Mouse (Mus musculus): ENCODE data around the gene Itpk1. TPM values are rescaled to one million over a fixed set of nuclear protein-coding genes. Genes with fewer than 3 reads are reported as not detected.
A peak's percentile ranks its signal among the peaks of the same experiment; 100 is the strongest.

The Itpk1 gene
- polyA plus RNA-seq, 1 experiment, result 324 TPM

DNA sequence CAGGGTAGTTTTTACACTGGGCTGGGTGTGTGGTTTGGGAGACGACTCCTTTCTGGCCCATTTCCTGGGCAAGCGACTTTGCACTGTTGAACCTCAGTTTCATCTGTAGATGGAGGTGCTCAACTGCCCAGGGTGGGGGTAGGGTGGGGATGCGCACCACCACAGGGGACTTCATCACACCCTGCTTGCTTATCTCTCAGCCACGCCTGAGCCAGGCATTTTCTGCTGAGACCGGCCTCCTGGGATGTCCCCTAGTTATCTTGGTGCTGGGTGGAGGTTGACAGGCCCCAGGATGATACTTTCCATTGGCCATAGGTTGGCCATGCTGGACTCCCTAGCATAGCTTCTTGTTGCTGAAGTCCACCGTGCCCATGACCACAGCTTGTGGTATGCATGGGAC lies 139.6 kb downstream of the Itpk1 start:
- Histone ChIP-seq H3K27me3 (ENCODE audit: control insufficient read depth, insufficient read depth, low read length) (no peaks in the 10 kb centered on the region), H3K4me3 (ENCODE audit: low read depth, low read length) (peak overlapping the region; percentile 27), H3K27ac (ENCODE audit: insufficient read depth, low read depth, low read length) (peak overlapping the region; percentile 91), H3K36me3 (ENCODE audit: control insufficient read depth, insufficient read depth, low read length) (peaks cover 17% of the 10 kb centered on the region), H3K4me1 (ENCODE audit: control insufficient read depth, insufficient read depth, insufficient read length, low read length) (peaks cover 19% of the 10 kb centered on the region)
- WGBS, result 32% methylated on average over 6 of the region's 6 CpGs
- TF ChIP-seq CTCF (IDR thresholded peaks at IDR 0.05; ENCODE audit: extremely low read depth, insufficient read length, insufficient replicate concordance, low read depth, low read length) (no peak), POLR2A (IDR thresholded peaks at IDR 0.05; ENCODE audit: low read depth, low read length) (no peak)

DNA sequence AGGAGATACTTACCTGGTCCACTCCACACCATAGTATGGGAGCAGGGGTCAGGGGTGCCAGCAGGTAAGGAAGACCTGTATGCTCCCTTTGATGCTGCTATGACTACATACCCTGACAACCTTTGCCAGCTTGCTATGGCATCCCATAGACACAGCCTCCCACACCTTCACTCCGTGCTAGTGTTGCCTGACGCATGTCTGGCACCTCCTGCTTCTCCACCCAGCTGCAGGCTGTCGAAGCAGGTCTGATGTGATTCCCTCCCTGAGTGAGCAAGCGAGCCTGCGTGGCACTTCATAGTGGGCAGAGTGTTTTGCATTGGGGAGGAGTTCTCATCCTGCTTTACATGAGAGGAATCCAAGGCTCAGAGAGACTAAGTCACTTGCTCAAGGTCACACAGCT lies 147.4 kb downstream of the Itpk1 start:
- TF ChIP-seq POLR2A (IDR thresholded peaks at IDR 0.05; ENCODE audit: low read depth, low read length), result no peak
- Histone ChIP-seq H3K27ac (ENCODE audit: insufficient read depth, low read depth, low read length) (no peak overlapping the region), H3K27me3 (ENCODE audit: control insufficient read depth, insufficient read depth, low read length) (peaks cover 13% of the 10 kb centered on the region), H3K4me3 (ENCODE audit: low read depth, low read length) (no peak overlapping the region), H3K4me1 (ENCODE audit: control insufficient read depth, insufficient read depth, insufficient read length, low read length) (peaks cover 2% of the 10 kb centered on the region), H3K36me3 (ENCODE audit: control insufficient read depth, insufficient read depth, low read length) (no peaks in the 10 kb centered on the region)
- 80% methylated on average over 5 of the region's 5 CpGs for WGBS

DNA sequence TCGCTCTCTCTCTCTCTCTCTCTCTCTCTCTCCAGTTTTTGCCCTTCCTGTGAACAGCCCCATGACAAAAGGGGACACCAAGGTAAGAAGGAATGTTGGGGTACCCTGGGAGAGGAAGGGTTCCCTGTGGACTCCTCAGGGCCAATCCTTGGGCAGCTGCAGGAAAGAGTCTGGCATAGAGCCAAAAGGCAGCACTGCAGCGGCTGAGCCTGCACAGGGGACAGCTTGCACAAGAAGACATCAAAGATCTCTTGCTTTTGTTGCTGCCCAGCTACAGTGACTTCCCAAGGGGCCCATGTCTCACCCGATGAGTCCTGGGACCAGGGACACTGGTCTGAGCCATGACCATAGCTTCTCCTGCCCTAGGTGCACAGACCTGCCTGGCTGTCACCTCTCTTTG lies 148.9 kb downstream of the Itpk1 start:
- no peak overlapping the region for H3K27ac ChIP-seq (ENCODE audit: insufficient read depth, low read depth, low read length)
- TF ChIP-seq POLR2A (IDR thresholded peaks at IDR 0.05; ENCODE audit: low read depth, low read length) (no peak), CTCF (IDR thresholded peaks at IDR 0.05; ENCODE audit: extremely low read depth, insufficient read length, insufficient replicate concordance, low read depth, low read length) (no peak)
- WGBS, result 54% methylated on average over 3 of the region's 3 CpGs
- peaks cover 13% of the 10 kb centered on the region for H3K27me3 ChIP-seq (ENCODE audit: control insufficient read depth, insufficient read depth, low read length)
- peaks cover 2% of the 10 kb centered on the region for H3K4me1 ChIP-seq (ENCODE audit: control insufficient read depth, insufficient read depth, insufficient read length, low read length)
- H3K36me3 ChIP-seq (ENCODE audit: control insufficient read depth, insufficient read depth, low read length), result no peaks in the 10 kb centered on the region
- H3K4me3 ChIP-seq (ENCODE audit: low read depth, low read length), result no peak overlapping the region

DNA sequence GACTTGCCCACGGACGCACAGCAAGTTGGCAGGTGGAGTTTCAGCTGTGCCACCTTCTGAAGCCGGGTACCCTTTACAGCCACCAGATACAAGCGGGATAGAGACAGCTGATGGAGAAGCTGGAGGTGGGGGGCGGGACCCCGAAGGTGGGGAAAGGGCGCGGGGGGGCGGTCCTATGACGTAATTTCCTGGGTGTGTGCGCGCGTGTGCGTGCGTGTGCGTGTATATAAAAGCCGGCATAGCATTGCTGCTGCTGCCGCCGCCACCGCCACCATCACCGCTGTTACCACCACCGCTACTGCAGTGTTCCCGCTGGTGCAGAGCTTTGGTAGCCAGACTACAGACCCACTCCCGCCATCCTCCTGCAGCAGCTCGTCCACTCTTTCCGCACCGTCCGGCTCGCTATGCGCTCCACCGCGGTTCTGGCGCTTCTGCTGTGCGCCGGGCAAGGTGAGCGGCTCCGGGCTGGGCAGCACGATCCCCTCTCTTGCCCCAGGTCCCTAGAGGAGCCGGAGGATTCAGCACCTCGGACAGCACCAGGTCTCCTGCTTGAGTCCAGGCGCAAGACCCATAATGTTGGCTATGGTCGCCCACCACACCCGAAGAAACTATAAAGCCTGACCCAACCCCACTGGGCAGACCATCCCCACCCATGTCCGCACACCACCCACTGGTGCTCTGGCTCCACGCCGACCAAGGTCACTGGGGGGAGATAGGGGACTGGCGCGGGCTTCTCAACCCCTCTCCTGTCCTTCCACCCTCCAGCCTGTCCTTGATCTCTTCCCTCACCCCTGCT lies 149.8 kb downstream of the Itpk1 start, which contains the start of gene Chga:
TSS of gene Chga (plus strand) at position 249 of the 796 bp plus-strand sequence.
- H3K27me3 ChIP-seq (ENCODE audit: control insufficient read depth, insufficient read depth, low read length), result peaks cover 13% of the 10 kb centered on the region
- peaks cover 2% of the 10 kb centered on the region for H3K4me1 ChIP-seq (ENCODE audit: control insufficient read depth, insufficient read depth, insufficient read length, low read length)
- no peaks in the 10 kb centered on the region for H3K36me3 ChIP-seq (ENCODE audit: control insufficient read depth, insufficient read depth, low read length)
- 4% methylated on average over 48 of the region's 48 CpGs for WGBS
- no peak for TF ChIP-seq CTCF (IDR thresholded peaks at IDR 0.05; ENCODE audit: extremely low read depth, insufficient read length, insufficient replicate concordance, low read depth, low read length)
- no peak for TF ChIP-seq POLR2A (IDR thresholded peaks at IDR 0.05; ENCODE audit: low read depth, low read length)
- no peak within 1 kb of the TSS for H3K4me3 ChIP-seq (ENCODE audit: low read depth, low read length)
- no peak within 1 kb of the TSS for H3K27ac ChIP-seq (ENCODE audit: insufficient read depth, low read depth, low read length)

DNA sequence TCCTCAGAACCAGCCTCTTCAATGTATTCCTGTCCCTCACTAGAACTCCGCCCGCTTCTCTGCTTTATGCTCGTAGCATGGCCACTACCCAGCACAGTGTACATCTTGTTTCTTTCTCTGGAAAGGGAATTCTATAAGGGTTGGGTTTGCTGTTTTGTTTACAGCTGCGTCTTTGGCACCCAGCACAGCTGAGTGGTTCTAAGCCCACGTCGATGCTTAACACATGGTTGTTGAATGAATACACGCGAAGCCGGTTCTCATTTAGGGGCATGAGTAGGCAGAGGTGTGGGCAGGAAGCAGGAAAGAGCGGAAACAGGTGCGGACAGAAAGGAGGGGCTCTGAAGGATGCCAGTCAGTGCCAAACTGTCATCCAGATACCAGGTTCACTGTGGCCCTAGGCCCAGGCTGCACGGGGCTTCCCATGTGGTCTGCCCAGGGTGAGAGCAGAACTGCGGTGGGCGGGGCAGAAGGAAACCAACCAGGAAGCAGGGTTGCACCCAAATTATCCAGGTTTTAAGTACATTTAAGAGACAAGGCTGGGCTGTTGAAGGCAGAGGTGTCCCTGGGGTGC lies 150.9 kb downstream of the Itpk1 start:
- Histone ChIP-seq H3K4me1 (ENCODE audit: control insufficient read depth, insufficient read depth, insufficient read length, low read length) (peaks cover 2% of the 10 kb centered on the region), H3K27ac (ENCODE audit: insufficient read depth, low read depth, low read length) (no peak overlapping the region), H3K27me3 (ENCODE audit: control insufficient read depth, insufficient read depth, low read length) (peaks cover 13% of the 10 kb centered on the region), H3K4me3 (ENCODE audit: low read depth, low read length) (no peak overlapping the region), H3K36me3 (ENCODE audit: control insufficient read depth, insufficient read depth, low read length) (no peaks in the 10 kb centered on the region)
- 70% methylated on average over 14 of the region's 14 CpGs for WGBS
- no peak for TF ChIP-seq POLR2A (IDR thresholded peaks at IDR 0.05; ENCODE audit: low read depth, low read length)
- no peak for TF ChIP-seq CTCF (IDR thresholded peaks at IDR 0.05; ENCODE audit: extremely low read depth, insufficient read length, insufficient replicate concordance, low read depth, low read length)

DNA sequence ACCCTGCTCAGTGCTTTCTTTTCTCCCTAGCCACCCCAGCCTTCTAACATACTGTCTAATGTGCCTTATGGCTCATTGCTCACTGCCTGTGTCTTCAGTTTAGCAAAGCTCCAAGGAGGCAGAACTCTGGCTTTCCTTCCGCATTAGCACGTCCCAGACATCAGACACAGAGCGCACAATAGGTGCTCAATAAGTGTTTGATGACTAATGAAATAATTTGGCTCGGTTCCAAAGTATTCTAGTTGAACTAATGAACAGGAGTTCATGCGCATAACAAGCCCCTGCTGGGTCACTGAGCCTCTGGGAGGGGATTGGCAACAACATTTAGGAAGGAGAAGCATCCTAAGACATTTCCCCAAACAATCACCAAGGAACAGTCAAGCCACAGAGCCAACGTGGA lies 152.7 kb downstream of the Itpk1 start:
- WGBS, result 59% methylated on average over 6 of the region's 6 CpGs
- Histone ChIP-seq H3K36me3 (ENCODE audit: control insufficient read depth, insufficient read depth, low read length) (no peaks in the 10 kb centered on the region), H3K27ac (ENCODE audit: insufficient read depth, low read depth, low read length) (no peak overlapping the region), H3K4me3 (ENCODE audit: low read depth, low read length) (no peak overlapping the region), H3K27me3 (ENCODE audit: control insufficient read depth, insufficient read depth, low read length) (peaks cover 13% of the 10 kb centered on the region), H3K4me1 (ENCODE audit: control insufficient read depth, insufficient read depth, insufficient read length, low read length) (peaks cover 2% of the 10 kb centered on the region)
- TF ChIP-seq POLR2A (IDR thresholded peaks at IDR 0.05; ENCODE audit: low read depth, low read length) (no peak), CTCF (IDR thresholded peaks at IDR 0.05; ENCODE audit: extremely low read depth, insufficient read length, insufficient replicate concordance, low read depth, low read length) (no peak)

DNA sequence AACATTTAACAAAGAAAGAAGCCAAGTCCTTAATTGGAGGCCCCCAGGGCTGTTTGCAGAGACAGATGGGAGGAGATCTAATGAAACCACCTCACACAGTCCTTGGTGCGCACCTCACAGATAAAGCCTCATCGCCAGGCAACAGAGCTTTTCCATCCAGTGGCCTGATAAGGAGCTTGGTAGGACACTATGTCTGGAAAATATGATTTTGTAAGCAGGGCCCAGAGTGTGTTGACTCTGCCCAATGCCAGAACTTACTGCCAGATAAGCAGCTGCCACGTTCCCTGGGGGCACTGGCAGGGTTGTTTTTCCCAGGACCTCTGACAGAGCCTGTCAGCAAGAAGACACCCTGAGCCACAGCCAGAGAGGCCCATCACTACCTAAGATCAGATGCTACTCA lies 153.5 kb downstream of the Itpk1 start:
- Histone ChIP-seq H3K4me1 (ENCODE audit: control insufficient read depth, insufficient read depth, insufficient read length, low read length) (peaks cover 5% of the 10 kb centered on the region), H3K4me3 (ENCODE audit: low read depth, low read length) (no peak overlapping the region), H3K36me3 (ENCODE audit: control insufficient read depth, insufficient read depth, low read length) (no peaks in the 10 kb centered on the region), H3K27me3 (ENCODE audit: control insufficient read depth, insufficient read depth, low read length) (peaks cover 13% of the 10 kb centered on the region), H3K27ac (ENCODE audit: insufficient read depth, low read depth, low read length) (no peak overlapping the region)
- TF ChIP-seq CTCF (IDR thresholded peaks at IDR 0.05; ENCODE audit: extremely low read depth, insufficient read length, insufficient replicate concordance, low read depth, low read length), result no peak
- TF ChIP-seq POLR2A (IDR thresholded peaks at IDR 0.05; ENCODE audit: low read depth, low read length), result no peak
- 58% methylated on average over 3 of the region's 3 CpGs for WGBS

Data from small intestine, adult 2 months (tissue).